Mouse (Mus musculus): ENCODE data around the gene Tmem104. TPM values are rescaled to one million over a fixed set of nuclear protein-coding genes. Genes with fewer than 3 reads are reported as not detected.

Tmem104 gene
- polyA plus RNA-seq, 1 experiment from 2014 or later, result 7.7 TPM

DNA sequence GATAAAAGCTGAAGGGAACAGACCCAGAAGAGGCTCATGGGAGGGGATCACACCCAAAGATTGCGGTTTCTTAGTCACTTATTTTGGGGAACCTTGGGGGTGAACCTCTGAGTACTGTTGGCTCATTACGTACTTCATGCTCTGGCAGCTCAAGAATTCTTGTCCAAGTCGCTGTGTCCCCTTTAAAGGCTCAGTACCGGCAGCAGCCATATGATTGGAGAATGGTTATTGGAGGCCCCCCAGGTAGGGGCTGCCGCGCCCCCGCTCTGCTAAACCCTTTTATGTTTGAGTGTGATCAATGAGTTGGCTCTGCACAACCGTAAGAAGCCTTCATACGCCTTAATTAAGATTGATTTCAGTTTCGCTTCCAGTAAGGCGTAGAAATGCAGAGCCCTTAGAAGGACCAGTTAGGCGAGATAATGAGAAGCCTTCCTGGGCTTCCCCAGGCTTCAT lies 11.7 kb downstream of the Tmem104 start:
- no peak overlapping the region for H3K27ac ChIP-seq (replicated peaks; ENCODE audit: low read depth, low read length)
- no peaks in the 10 kb centered on the region for H3K4me1 ChIP-seq (ENCODE audit: control insufficient read depth, insufficient read depth, low read length)
- no peak for ATAC-seq (ENCODE audit: insufficient number of reproducible peaks, low FRiP score, low TSS enrichment, low read depth)
- H3K4me3 ChIP-seq (ENCODE audit: low read depth, low read length), result no peak overlapping the region
- H3K36me3 ChIP-seq (ENCODE audit: control insufficient read depth, insufficient read depth, low read length), result peaks cover 6% of the 10 kb centered on the region
- no peak overlapping the region for H3K4me2 ChIP-seq (ENCODE audit: low read depth, severe bottlenecking)
- H3K27me3 ChIP-seq (ENCODE audit: control insufficient read depth, insufficient read depth, low read length), result no peaks in the 10 kb centered on the region
- WGBS, result 28% methylated on average over 12 of the region's 12 CpGs
- DNase-seq (ENCODE audit: low spot score), result no peak
- no peak overlapping the region for H3K9ac ChIP-seq (ENCODE audit: low read length)
- no peaks in the 10 kb centered on the region for H3K9me3 ChIP-seq (ENCODE audit: control insufficient read depth, low read length)

DNA sequence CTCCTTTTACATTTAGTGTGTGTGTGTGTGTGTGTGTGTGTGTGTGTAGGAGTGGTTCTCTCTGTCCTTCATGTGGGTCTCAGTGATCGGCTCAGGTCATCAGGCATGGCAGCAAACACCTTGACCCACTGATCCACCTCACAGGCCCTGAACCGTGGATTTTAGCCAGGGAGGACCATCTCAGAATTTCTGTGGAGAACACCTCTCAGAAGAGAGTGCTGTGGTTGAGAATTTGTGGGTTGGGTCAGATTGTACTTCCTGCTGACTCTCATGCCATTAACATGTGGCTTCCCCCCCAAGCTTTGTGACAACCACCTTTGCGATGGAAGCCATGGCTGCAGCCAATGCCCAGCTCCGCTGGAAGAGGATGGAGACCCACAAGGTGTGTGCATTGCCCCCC lies 13.2 kb downstream of the Tmem104 start:
- Histone ChIP-seq H3K27me3 (ENCODE audit: control insufficient read depth, insufficient read depth, low read length) (no peaks in the 10 kb centered on the region), H3K9ac (ENCODE audit: low read length) (no peak overlapping the region), H3K4me2 (ENCODE audit: low read depth, severe bottlenecking) (no peak overlapping the region), H3K4me3 (ENCODE audit: low read depth, low read length) (no peak overlapping the region), H3K4me1 (ENCODE audit: control insufficient read depth, insufficient read depth, low read length) (no peaks in the 10 kb centered on the region), H3K27ac (replicated peaks; ENCODE audit: low read depth, low read length) (no peak overlapping the region), H3K36me3 (ENCODE audit: control insufficient read depth, insufficient read depth, low read length) (peaks cover 8% of the 10 kb centered on the region), H3K9me3 (ENCODE audit: control insufficient read depth, low read length) (no peaks in the 10 kb centered on the region)
- ATAC-seq (ENCODE audit: insufficient number of reproducible peaks, low FRiP score, low TSS enrichment, low read depth), result no peak
- WGBS, result 91% methylated on average over 4 of the region's 4 CpGs
- DNase-seq (ENCODE audit: low spot score), result no peak

DNA sequence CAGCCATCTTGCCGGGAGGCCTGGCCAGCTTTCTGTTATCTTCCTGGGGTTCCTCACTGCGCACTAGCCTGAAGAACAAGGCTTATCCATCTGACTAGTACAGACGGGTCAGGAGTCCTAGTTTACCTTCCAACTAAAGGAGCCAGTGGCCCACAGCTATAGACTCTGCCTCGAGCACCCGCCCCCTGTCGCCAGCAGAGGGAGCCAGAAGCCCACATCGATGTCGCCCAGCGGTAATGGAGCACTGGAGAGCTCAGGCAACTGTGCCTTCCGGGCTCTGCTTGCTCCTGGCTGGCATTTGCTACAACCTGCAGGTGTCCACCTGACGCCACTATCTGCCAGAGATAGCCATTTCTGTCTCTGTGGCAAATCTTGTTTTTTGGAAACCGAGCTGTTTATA lies 15.0 kb downstream of the Tmem104 start:
- 0 out of 2 replicates have a peak, but pooled peaks have one; percentile 70 for ATAC-seq (ENCODE audit: insufficient number of reproducible peaks, low FRiP score, low TSS enrichment, low read depth)
- Histone ChIP-seq H3K9ac (ENCODE audit: low read length) (no peak overlapping the region), H3K4me3 (ENCODE audit: low read depth, low read length) (no peak overlapping the region), H3K4me1 (ENCODE audit: control insufficient read depth, insufficient read depth, low read length) (no peaks in the 10 kb centered on the region), H3K9me3 (ENCODE audit: control insufficient read depth, low read length) (no peaks in the 10 kb centered on the region), H3K27ac (replicated peaks; ENCODE audit: low read depth, low read length) (no peak overlapping the region), H3K4me2 (ENCODE audit: low read depth, severe bottlenecking) (no peak overlapping the region), H3K36me3 (ENCODE audit: control insufficient read depth, insufficient read depth, low read length) (peaks cover 6% of the 10 kb centered on the region), H3K27me3 (ENCODE audit: control insufficient read depth, insufficient read depth, low read length) (no peaks in the 10 kb centered on the region)
- peak; percentile 92 for DNase-seq (ENCODE audit: low spot score)
- WGBS, result 14% methylated on average over 12 of the region's 12 CpGs

DNA sequence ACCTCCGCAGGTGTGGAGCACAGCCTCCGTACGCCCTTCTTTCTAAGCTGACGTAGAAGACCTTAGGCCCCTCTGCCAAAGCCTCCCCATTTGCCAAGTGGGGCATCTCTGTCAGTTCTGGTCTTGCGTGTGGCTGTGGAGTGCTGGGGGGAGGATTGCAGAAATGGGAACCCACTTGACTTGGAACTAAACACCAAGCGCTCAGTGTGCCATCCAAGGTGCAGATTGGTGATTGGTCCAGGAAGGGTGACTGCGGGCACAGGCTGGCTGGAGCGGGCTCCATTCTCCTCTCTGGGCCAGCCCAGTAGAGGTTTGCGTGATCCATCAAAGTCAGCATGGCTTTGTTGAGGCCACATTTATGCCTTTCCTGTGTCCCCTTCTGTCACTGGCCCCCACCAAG lies 15.5 kb downstream of the Tmem104 start:
- Histone ChIP-seq H3K9ac (ENCODE audit: low read length) (no peak overlapping the region), H3K4me1 (ENCODE audit: control insufficient read depth, insufficient read depth, low read length) (no peaks in the 10 kb centered on the region), H3K9me3 (ENCODE audit: control insufficient read depth, low read length) (no peaks in the 10 kb centered on the region), H3K36me3 (ENCODE audit: control insufficient read depth, insufficient read depth, low read length) (peaks cover 5% of the 10 kb centered on the region), H3K27ac (replicated peaks; ENCODE audit: low read depth, low read length) (no peak overlapping the region), H3K27me3 (ENCODE audit: control insufficient read depth, insufficient read depth, low read length) (no peaks in the 10 kb centered on the region), H3K4me3 (ENCODE audit: low read depth, low read length) (no peak overlapping the region), H3K4me2 (ENCODE audit: low read depth, severe bottlenecking) (no peak overlapping the region)
- ATAC-seq (ENCODE audit: insufficient number of reproducible peaks, low FRiP score, low TSS enrichment, low read depth), result no peak
- WGBS, result 94% methylated on average over 9 of the region's 9 CpGs
- DNase-seq (ENCODE audit: low spot score), result no peak

DNA sequence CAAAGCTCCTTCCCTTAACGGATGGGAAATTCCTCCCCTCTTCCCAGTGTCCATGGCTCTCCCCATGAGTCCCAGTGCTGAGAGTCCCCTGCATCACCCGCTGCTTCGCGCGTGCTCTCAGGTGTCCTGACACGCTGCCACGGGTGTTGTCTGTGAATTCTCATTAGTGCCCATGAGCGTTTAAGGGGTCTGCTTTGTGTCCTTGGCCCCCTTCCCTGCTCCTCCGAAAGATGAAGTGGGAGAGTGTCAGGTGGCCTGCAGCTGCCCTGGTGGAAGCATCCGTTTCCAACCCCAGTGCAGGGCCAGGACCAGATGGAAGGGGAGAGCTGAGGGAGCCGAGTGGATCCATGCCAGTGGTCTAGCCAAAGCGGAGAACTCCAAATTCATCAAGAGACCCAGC lies 20.8 kb downstream of the Tmem104 start:
- ATAC-seq (ENCODE audit: insufficient number of reproducible peaks, low FRiP score, low TSS enrichment, low read depth), result no peak
- 73% methylated on average over 12 of the region's 12 CpGs for WGBS

DNA sequence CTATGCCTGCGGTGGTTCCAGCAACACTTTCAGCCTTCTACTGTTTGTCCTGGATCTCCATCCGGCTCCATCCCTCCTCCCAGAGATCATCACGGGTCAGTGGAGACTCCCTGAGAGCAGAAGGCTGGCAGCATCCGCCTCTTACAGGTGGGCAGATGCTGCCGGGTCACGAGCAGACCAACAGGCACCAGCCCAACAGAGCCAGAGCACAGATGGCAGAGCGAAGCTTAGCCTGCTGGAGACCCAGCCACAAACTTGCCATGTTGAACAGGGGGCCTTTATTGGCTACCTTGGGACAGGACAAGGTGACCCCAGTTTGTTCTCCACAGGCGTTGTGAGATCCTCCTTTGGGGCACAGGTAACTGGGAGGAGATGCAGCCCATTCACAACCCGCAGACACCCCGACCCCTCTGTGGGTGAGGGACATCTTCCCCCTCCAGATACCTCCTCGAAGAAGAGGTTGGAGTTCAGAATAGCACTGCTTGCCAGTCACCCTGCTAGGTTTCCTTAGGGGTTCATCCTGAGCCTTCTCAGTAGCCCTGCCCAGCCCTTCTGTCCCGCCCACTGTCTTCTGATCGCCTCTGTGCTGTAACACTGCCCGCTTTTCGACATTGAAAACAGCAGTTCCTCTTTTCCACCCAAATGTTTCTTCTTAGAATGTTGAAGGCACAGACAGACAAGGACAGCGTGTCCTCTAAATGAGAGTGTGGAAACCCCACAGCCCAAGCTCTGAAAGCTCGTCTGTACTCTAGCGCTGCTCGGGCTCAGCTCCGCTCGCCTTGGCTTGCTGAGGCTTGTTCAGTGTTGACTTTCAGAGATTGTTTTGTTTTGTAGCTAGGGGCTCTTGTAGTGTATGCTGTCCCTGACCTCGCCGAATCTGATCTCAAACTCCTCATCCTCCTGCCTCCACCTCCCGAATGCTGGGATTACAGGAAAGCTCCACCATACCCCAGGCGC lies 21.8 kb downstream of the Tmem104 start:
- no peak for DNase-seq (ENCODE audit: low spot score)
- H3K9me3 ChIP-seq (ENCODE audit: control insufficient read depth, low read length), result no peaks in the 10 kb centered on the region
- H3K4me2 ChIP-seq (ENCODE audit: low read depth, severe bottlenecking), result no peak overlapping the region
- WGBS, result 85% methylated on average over 25 of the region's 25 CpGs
- H3K36me3 ChIP-seq (ENCODE audit: control insufficient read depth, insufficient read depth, low read length), result peaks cover 2% of the 10 kb centered on the region; the same call in 1 of the 2 replicates
- no peak overlapping the region for H3K9ac ChIP-seq (ENCODE audit: low read length)
- no peak overlapping the region; the same call in 1 of the 2 replicates for H3K27ac ChIP-seq (replicated peaks; ENCODE audit: low read depth, low read length)
- H3K27me3 ChIP-seq (ENCODE audit: control insufficient read depth, insufficient read depth, low read length), result no peaks in the 10 kb centered on the region
- peaks cover 6% of the 10 kb centered on the region for H3K4me1 ChIP-seq (ENCODE audit: control insufficient read depth, insufficient read depth, low read length)
- H3K4me3 ChIP-seq (ENCODE audit: low read depth, low read length), result no peak overlapping the region
- ATAC-seq (ENCODE audit: insufficient number of reproducible peaks, low FRiP score, low TSS enrichment, low read depth), result no peak

More for the DNA sequence above, 20.8 kb downstream of the Tmem104 start:
- Histone ChIP-seq H3K36me3 (ENCODE audit: control insufficient read depth, insufficient read depth, low read length) (peaks cover 2% of the 10 kb centered on the region; the same call in 1 of the 2 replicates), H3K27me3 (ENCODE audit: control insufficient read depth, insufficient read depth, low read length) (no peaks in the 10 kb centered on the region), H3K4me3 (ENCODE audit: low read depth, low read length) (no peak overlapping the region), H3K9me3 (ENCODE audit: control insufficient read depth, low read length) (no peaks in the 10 kb centered on the region), H3K9ac (ENCODE audit: low read length) (no peak overlapping the region), H3K27ac (replicated peaks; ENCODE audit: low read depth, low read length) (no peak overlapping the region), H3K4me1 (ENCODE audit: control insufficient read depth, insufficient read depth, low read length) (peaks cover 6% of the 10 kb centered on the region; the same call in 1 of the 2 replicates), H3K4me2 (ENCODE audit: low read depth, severe bottlenecking) (no peak overlapping the region)
- DNase-seq (ENCODE audit: low spot score), result no peak

DNA sequence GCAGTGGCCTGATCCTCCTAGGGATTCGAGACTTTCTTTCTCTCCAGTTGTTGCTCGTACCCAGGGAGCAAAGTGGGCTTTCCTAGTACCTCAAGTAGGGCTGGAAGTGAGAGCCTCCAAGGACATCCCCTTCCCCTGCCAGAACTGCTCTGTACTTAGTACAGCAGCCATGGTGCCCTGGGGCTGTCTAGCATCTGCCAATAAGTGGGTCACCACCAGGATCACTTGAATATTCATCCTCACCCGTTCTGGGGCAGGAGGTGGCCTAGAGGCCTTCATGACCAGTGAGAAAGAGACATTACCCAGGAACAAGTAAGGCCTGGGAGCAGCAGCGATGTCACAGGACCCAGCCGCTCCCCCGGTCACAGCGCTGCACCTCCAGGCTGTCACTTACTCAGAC lies 22.7 kb downstream of the Tmem104 start:
- no peak for DNase-seq (ENCODE audit: low spot score)

DNA sequence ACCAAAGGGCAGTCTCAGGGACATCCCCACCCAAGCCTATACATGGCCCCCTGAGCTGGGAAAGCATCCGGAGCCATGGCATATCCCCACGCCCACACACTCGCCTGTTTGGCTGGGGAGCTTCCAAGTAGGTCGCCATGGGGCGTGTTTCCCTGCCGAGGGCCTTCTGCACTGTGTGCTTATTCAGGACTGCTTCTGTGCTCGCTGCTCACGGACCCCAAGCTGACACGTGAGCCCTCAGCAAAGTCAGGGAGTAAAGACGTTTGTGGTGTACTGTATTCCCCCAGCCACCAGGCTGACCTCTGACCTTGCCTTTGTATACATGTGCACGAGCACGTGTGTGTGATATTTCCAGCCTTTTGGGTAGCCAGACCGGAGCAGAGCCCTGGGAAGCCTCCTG lies 24.8 kb downstream of the Tmem104 start:
- Histone ChIP-seq H3K9me3 (ENCODE audit: control insufficient read depth, low read length) (no peaks in the 10 kb centered on the region), H3K9ac (ENCODE audit: low read length) (no peak overlapping the region), H3K4me1 (ENCODE audit: control insufficient read depth, insufficient read depth, low read length) (peaks cover 9% of the 10 kb centered on the region), H3K36me3 (ENCODE audit: control insufficient read depth, insufficient read depth, low read length) (no peaks in the 10 kb centered on the region; the same call in none of the 2 replicates), H3K4me3 (ENCODE audit: low read depth, low read length) (no peak overlapping the region), H3K4me2 (ENCODE audit: low read depth, severe bottlenecking) (no peak overlapping the region), H3K27ac (replicated peaks; ENCODE audit: low read depth, low read length) (no peak overlapping the region), H3K27me3 (ENCODE audit: control insufficient read depth, insufficient read depth, low read length) (no peaks in the 10 kb centered on the region)
- ATAC-seq (ENCODE audit: insufficient number of reproducible peaks, low FRiP score, low TSS enrichment, low read depth), result no peak
- WGBS, result 66% methylated on average over 13 of the region's 13 CpGs
- DNase-seq (ENCODE audit: low spot score), result no peak

More for the DNA sequence above, 22.7 kb downstream of the Tmem104 start:
- Histone ChIP-seq H3K4me3 (ENCODE audit: low read depth, low read length) (no peak overlapping the region), H3K27me3 (ENCODE audit: control insufficient read depth, insufficient read depth, low read length) (no peaks in the 10 kb centered on the region), H3K9ac (ENCODE audit: low read length) (no peak overlapping the region), H3K9me3 (ENCODE audit: control insufficient read depth, low read length) (no peaks in the 10 kb centered on the region), H3K4me1 (ENCODE audit: control insufficient read depth, insufficient read depth, low read length) (peaks cover 6% of the 10 kb centered on the region), H3K36me3 (ENCODE audit: control insufficient read depth, insufficient read depth, low read length) (peaks cover 2% of the 10 kb centered on the region; the same call in 1 of the 2 replicates), H3K4me2 (ENCODE audit: low read depth, severe bottlenecking) (no peak overlapping the region), H3K27ac (replicated peaks; ENCODE audit: low read depth, low read length) (no peak overlapping the region)
- ATAC-seq (ENCODE audit: insufficient number of reproducible peaks, low FRiP score, low TSS enrichment, low read depth), result no peak
- 76% methylated on average over 7 of the region's 7 CpGs for WGBS

All from limb, embryonic 11.5 days (tissue).